Mouse (Mus musculus): Measurements from ENCODE around the gene Rab5if. TPM values are rescaled to one million over a fixed set of nuclear protein-coding genes. Genes with fewer than 3 reads are reported as not detected.

Gene Rab5if
- polyA plus RNA-seq, 1 experiment from 2014 or later = 182 TPM

DNA sequence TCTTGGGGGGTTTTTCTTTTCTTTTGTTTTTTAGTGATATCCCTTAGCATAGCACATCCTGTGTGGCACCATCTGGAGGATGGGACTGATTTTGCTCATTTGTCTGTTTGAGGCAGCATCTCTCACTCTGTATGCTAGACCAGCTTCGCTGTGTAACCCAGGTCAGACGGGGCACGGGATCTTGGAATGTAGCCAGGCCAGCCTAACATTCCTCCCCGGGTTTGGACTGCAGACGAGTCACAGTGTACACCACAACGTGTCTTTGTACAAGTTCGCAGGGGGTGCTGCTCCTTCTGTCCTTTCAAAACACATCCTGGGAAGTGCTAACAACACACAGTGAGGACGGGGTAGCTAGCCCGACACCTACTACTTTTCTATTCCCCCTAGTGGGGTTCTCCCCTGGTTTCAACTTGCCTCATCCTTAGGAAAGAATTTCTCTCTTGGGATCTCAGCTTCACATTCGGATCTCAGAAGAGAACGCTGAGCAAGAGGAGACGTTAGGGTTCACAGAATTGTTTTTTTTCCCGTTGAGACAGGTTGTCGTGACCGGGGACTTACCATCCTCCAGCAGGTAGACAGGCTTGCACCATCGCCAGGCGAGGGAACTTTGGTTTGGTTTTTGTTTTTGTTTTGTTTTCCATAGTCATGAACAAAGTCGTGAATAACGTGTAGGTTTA lies 749 bp upstream of the Rab5if start:
- peaks cover 17% of the 10 kb centered on the region for H3K4me1 ChIP-seq
- H3K4me3 ChIP-seq = peak overlapping the region; percentile 98
- H3K27ac ChIP-seq = peak overlapping the region; percentile 92
- H3K9me3 ChIP-seq (replicated peaks) = no peaks in the 10 kb centered on the region
- WGBS = under 1% methylated on average over 19 of the region's 19 CpGs
- peaks cover 58% of the 10 kb centered on the region for H3K36me3 ChIP-seq
- H3K27me3 ChIP-seq (ENCODE audit: low read depth, poor library complexity, severe bottlenecking) = no peaks in the 10 kb centered on the region
- peak; percentile 61 for DNase-seq (ENCODE audit: low spot score)

DNA sequence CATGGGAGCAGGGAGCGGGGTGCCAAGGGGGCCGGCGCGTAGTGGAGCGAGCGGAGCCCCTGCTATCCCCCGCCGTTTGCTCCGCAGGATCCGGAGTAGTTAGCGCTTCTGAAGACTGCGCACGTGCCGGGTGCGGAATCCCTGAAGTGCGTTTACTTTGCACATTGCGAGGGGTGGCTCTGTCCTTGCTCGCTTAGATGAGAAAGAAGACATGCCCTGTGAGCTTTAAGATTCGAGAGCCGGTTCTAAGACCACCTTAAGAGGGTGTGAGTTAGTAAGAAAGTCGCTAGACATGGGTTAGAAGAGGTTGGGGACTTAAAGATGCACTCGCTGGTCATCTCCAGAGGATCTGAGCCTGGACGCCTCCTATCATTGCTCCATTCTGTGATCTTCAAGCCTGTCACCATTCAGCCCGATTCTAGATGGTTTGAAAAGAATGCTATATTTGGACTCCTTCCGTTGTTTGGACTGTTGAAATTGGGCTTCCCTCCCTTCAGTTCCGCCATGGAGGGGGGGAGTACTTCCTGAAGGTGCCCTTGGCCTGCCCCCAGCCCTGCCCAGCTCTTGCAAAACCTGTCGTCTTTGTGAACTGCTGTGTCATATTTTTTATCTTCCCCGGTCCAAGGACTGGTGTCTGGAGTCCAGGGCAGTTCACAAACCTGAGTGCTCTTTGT lies 696 bp downstream of the Rab5if start:
- Histone ChIP-seq H3K4me3 (peak overlapping the region; percentile 98), H3K36me3 (peaks cover 60% of the 10 kb centered on the region), H3K9me3 (replicated peaks) (no peaks in the 10 kb centered on the region), H3K27ac (peak overlapping the region; percentile 92), H3K27me3 (ENCODE audit: low read depth, poor library complexity, severe bottlenecking) (no peaks in the 10 kb centered on the region), H3K4me1 (peaks cover 17% of the 10 kb centered on the region)
- WGBS = 3% methylated on average over 28 of the region's 28 CpGs
- no peak for DNase-seq (ENCODE audit: low spot score)

DNA sequence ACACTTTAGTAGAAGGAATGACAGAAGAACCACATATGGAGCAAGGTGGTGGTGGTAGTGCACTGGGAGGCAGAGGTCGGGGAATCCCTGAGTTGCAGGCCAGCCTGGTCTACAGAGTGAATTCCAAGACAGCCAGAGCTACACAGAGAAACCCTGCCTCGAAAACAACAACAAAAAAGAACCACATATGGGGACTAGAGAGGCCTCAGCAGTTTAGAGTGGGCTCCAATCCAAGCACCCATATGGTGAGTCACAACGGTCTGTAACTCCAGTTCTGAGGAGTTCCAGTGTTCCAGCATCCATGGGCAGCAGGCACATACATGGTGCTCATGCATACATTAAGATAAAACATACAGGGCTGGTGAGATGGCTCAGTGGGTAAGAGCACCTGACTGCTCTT lies 1.6 kb downstream of the Rab5if start:
- no peak overlapping the region for H3K27ac ChIP-seq
- H3K36me3 ChIP-seq = peaks cover 61% of the 10 kb centered on the region
- H3K27me3 ChIP-seq (ENCODE audit: low read depth, poor library complexity, severe bottlenecking) = no peaks in the 10 kb centered on the region
- peak overlapping the region; percentile 98 for H3K4me3 ChIP-seq
- no peak for DNase-seq (ENCODE audit: low spot score)
- H3K4me1 ChIP-seq = peaks cover 17% of the 10 kb centered on the region
- H3K9me3 ChIP-seq (replicated peaks) = no peaks in the 10 kb centered on the region
- WGBS = 88% methylated on average over 3 of the region's 3 CpGs

DNA sequence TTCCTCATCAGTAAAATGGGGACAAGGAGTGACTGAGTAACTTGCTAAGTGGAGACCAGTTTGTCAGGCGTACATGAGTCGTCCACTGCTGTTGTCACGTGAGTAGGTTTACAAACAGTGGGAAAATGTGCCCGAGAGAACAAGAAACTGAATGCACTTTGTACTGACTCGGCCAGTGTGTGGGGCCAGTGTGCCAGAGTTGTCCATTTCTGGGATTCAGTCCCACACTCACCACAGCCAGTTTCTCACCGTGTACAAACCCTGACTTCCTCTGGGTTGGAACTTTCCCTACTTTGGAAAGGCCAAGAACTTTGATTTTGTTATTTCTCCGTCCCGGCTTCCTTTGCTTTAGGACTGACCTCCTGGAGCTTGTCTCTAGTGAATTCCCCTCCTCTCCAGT lies 6.1 kb downstream of the Rab5if start:
- no peak for DNase-seq (ENCODE audit: low spot score)
- H3K36me3 ChIP-seq = peaks cover 94% of the 10 kb centered on the region
- H3K4me3 ChIP-seq = no peak overlapping the region
- peaks cover 5% of the 10 kb centered on the region for H3K4me1 ChIP-seq
- no peak overlapping the region for H3K27ac ChIP-seq
- no peaks in the 10 kb centered on the region for H3K9me3 ChIP-seq (replicated peaks)
- WGBS = 87% methylated on average over 8 of the region's 8 CpGs
- no peaks in the 10 kb centered on the region for H3K27me3 ChIP-seq (ENCODE audit: low read depth, poor library complexity, severe bottlenecking)

DNA sequence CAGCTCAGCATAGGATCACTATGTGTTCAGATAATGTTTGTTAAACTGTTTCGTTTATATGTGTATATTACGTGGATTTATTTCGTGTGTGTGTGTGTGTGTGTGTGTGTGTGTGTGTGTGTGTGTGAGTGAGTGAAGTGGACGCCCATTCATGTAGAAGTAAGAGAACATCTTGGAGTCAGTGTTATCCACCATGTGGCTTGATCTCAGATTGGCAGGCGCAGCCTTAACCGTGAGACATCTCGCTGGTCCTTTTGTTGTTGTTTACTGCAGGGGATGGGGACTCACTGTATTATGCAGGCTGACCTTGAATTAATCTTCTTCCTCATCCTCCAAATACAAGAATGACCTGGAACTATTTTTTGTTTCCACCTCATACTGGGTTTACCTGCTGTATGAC lies 6.6 kb downstream of the Rab5if start:
- H3K27me3 ChIP-seq (ENCODE audit: low read depth, poor library complexity, severe bottlenecking) = no peaks in the 10 kb centered on the region
- no peak overlapping the region for H3K4me3 ChIP-seq
- H3K27ac ChIP-seq = no peak overlapping the region
- DNase-seq (ENCODE audit: low spot score) = no peak
- H3K9me3 ChIP-seq (replicated peaks) = no peaks in the 10 kb centered on the region
- WGBS = 92% methylated on average over 7 of the region's 7 CpGs
- peaks cover 98% of the 10 kb centered on the region for H3K36me3 ChIP-seq
- no peaks in the 10 kb centered on the region for H3K4me1 ChIP-seq

DNA sequence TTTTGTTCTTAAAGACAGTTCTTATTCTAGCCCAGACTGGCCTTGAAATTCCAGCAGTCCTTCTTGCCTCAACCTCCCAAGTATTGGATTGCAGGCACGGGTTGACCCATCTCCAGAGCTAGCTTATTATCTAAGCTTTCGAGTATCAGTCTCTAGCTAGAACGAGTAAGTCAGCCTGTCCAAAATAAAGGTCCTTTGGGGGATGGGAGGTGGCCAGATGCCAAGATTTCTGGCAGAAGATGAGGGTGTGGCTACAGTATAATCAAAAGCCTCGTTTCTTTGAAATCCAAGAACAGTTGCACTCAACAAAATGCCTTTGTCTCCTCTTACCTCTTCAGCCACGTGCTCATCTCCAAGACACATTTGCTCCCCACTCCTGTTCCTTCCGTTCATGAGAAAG lies 7.6 kb downstream of the Rab5if start:
- Histone ChIP-seq H3K36me3 (peaks cover 100% of the 10 kb centered on the region), H3K9me3 (replicated peaks) (no peaks in the 10 kb centered on the region), H3K4me1 (no peaks in the 10 kb centered on the region), H3K27ac (no peak overlapping the region), H3K27me3 (ENCODE audit: low read depth, poor library complexity, severe bottlenecking) (no peaks in the 10 kb centered on the region), H3K4me3 (no peak overlapping the region)
- no peak for DNase-seq (ENCODE audit: low spot score)
- WGBS = 82% methylated on average over 6 of the region's 6 CpGs

DNA sequence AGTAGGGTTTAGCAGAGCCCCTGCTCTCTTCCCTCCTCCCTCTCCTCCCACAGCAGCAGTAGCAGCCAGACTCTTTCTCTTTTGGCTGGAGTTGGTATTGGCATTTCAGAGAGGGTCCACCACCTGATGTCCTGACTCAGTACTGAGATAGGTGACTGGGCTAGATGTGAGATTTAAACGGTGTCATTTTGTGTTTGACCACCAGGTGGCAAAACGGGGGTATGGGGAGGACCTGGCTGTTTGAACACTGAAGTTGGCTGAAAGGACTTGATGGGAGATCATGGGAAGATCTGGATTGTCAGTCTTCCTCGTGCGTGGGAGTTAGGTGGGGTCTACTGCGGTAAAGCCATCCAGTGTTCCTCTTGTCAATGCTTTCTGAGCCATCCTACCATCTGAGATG lies 10.7 kb downstream of the Rab5if start:
- Histone ChIP-seq H3K9me3 (replicated peaks) (no peaks in the 10 kb centered on the region), H3K27me3 (ENCODE audit: low read depth, poor library complexity, severe bottlenecking) (no peaks in the 10 kb centered on the region), H3K4me1 (peaks cover 4% of the 10 kb centered on the region), H3K27ac (no peak overlapping the region), H3K36me3 (peaks cover 73% of the 10 kb centered on the region), H3K4me3 (no peak overlapping the region)
- peak; percentile 76 for DNase-seq (ENCODE audit: low spot score)
- 40% methylated on average over 5 of the region's 5 CpGs for WGBS

DNA sequence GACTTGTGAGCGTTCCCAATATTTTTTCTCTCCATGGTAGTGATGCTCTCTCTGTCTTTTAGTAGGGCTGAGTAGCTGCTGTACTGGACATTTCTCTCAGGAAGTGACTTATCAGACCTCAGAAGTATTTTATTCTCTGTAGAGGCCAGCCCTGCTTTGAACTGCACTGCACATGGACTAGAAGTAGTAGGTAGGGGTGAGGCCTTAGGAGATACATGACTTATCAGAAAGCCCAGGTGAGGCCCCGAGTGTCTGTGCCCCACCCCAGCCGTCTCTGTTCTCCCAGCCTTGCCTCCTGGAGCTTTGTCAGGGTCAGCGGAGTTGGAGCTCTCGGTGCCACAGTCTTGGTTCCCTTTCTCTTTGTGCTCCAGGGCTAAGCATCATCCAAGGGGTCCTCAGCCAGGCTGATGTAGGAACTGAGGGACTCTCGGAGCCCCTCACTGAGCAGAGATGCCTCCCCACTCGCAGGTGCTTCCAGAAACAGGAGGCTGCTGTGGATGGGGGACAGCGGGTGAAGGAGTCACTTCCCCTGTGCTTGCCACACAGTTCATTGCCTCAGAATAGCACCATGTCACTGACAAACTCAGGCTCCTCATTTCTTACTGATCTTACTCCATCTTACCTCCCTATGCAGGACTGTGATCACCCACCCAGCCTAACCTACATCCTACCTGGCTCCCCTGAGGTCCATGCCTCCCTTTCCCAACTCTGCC lies 11.3 kb downstream of the Rab5if start:
- Histone ChIP-seq H3K36me3 (peaks cover 68% of the 10 kb centered on the region), H3K9me3 (replicated peaks) (no peaks in the 10 kb centered on the region), H3K27me3 (ENCODE audit: low read depth, poor library complexity, severe bottlenecking) (no peaks in the 10 kb centered on the region), H3K27ac (no peak overlapping the region), H3K4me3 (no peak overlapping the region), H3K4me1 (peaks cover 4% of the 10 kb centered on the region)
- WGBS = 93% methylated on average over 8 of the region's 8 CpGs
- DNase-seq (ENCODE audit: low spot score) = no peak

DNA sequence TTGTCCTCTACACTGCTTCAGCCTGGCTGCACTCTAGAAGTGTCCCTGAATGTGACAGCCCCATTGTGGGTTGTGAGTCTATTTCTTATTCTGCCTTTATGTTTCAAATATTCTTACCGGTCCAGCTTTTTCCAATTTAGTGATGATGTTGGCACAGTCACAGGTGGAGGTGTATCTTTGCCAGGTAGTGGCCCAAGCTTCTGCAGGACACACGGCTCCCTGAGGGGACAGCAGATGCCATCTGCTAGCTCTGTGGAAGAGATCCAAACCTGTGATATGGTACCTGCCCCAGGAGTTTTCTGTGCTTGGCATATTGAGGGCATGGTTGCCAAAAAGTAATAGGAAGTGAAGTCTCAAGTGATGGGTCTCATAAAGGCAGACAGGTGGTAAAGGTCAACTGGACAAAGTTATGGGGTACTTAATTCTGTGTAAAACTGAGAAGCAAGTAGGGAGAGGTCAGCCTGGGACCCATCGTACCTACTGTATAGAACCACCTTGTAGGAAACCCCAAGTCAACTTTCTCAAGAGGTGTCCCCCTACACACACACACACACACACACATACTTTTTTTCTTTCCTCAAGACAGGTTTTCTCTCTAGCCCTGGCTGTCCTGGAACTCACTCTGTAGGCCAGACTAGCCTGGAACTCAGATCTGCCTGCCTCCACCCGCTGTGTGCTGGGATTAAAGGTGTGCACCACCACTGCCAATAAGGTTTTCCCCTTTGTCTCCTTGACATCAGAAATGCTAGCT lies 12.0 kb downstream of the Rab5if start:
- no peak for DNase-seq (ENCODE audit: low spot score)
- H3K27ac ChIP-seq = no peak overlapping the region
- no peak overlapping the region for H3K4me3 ChIP-seq
- no peaks in the 10 kb centered on the region for H3K27me3 ChIP-seq (ENCODE audit: low read depth, poor library complexity, severe bottlenecking)
- peaks cover 4% of the 10 kb centered on the region for H3K4me1 ChIP-seq
- no peaks in the 10 kb centered on the region for H3K9me3 ChIP-seq (replicated peaks)
- peaks cover 60% of the 10 kb centered on the region for H3K36me3 ChIP-seq
- WGBS = 96% methylated on average over 4 of the region's 4 CpGs

DNA sequence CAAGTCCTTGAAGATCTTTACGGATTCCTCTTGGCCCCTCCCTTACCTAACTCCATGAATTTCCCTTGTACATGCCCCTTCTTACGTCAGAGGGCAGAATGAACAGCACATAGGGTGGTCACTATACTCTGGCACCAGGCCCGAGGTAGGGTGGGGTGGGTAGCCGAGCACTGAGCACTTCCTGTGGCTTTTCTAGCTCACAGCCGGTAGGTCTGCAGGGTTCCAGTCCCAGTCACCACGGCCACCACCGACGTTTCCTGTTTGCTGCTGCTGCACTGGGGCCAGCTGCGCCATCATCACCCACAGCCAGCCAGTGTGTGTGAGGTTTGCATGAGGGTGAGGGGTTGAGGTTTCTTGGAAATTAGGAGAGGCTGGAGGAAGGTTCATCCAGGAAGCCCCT lies 14.8 kb downstream of the Rab5if start:
- no peaks in the 10 kb centered on the region for H3K9me3 ChIP-seq (replicated peaks)
- no peak overlapping the region for H3K27ac ChIP-seq
- no peak for DNase-seq (ENCODE audit: low spot score)
- H3K4me1 ChIP-seq = peaks cover 4% of the 10 kb centered on the region
- no peaks in the 10 kb centered on the region for H3K27me3 ChIP-seq (ENCODE audit: low read depth, poor library complexity, severe bottlenecking)
- peaks cover 32% of the 10 kb centered on the region for H3K36me3 ChIP-seq
- H3K4me3 ChIP-seq = no peak overlapping the region
- WGBS = 67% methylated on average over 9 of the region's 9 CpGs

DNA sequence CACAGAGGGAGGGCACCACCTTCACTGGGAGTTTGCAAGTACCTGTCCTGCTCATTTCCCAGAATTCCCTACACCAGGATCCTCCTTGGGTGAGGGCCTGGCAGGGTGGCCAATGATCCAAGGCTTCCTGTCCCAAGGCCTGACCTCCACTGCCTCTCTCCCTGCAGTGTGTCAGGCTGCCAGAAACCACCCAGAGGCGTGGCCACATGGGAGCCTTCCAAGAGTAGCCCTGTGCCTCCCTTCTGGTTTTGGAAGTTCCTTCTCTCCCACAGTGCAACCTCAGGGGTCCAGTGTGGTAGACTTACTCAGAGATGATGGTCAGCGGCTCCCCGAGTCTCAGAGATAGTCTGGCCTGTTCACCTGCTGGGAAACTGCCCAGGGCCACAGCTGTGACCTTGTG lies 16.6 kb downstream of the Rab5if start:
- H3K4me1 ChIP-seq = peaks cover 4% of the 10 kb centered on the region
- H3K4me3 ChIP-seq = no peak overlapping the region
- DNase-seq (ENCODE audit: low spot score) = no peak
- WGBS = 89% methylated on average over 3 of the region's 3 CpGs
- peaks cover 14% of the 10 kb centered on the region for H3K36me3 ChIP-seq
- H3K9me3 ChIP-seq (replicated peaks) = no peaks in the 10 kb centered on the region
- H3K27ac ChIP-seq = no peak overlapping the region
- no peaks in the 10 kb centered on the region for H3K27me3 ChIP-seq (ENCODE audit: low read depth, poor library complexity, severe bottlenecking)

DNA sequence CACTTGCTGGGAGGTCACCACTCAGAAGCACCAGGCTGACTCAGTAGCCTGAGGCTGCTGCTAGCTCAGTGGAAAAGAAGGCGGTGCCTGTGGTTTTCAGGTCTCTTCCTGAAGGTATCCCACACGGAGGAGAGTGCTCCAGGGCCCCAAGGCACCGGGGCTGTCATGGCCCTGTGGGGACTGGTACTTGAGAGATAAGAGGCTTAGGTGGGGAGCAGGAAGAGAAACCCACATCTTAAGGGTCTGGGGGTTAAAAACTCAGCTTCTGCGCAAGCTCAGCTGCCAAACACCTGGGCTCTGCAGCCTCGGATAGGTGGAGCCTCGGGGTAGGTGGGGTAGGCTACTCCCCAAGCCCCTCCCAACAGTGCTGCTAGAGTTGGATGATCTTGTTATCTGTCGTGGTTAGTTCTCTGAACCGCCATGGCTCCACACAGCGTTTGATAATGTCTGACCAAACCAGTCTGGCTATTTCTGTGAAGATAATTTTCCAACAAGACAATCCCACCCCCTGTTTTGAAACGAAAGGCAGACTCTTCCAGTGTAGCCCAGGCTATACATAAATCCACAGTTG lies 19.6 kb downstream of the Rab5if start:
- peaks cover 22% of the 10 kb centered on the region for H3K4me1 ChIP-seq
- no peaks in the 10 kb centered on the region for H3K9me3 ChIP-seq (replicated peaks)
- no peak overlapping the region for H3K4me3 ChIP-seq
- no peaks in the 10 kb centered on the region for H3K27me3 ChIP-seq (ENCODE audit: low read depth, poor library complexity, severe bottlenecking)
- no peak overlapping the region for H3K27ac ChIP-seq
- 41% methylated on average over 10 of the region's 10 CpGs for WGBS
- DNase-seq (ENCODE audit: low spot score) = no peak
- H3K36me3 ChIP-seq = no peaks in the 10 kb centered on the region
